Mouse (Mus musculus) erythroblast, embryonic 14.5 days (primary cell): ENCODE results near the gene Slc38a11.

ENCODE experiments used
- GATA1 ChIP-seq: IDR thresholded peaks from 2 replicates; pipeline ENCODE4 v1.6.1; 2012; ENCODE audit warnings: low read length, inconsistent platforms, mixed read lengths
- TAL1 ChIP-seq: IDR thresholded peaks from 3 replicates; pipeline ENCODE4 v1.6.1; 2012; ENCODE audit warnings: low read length, inconsistent platforms, mixed read lengths

DNA sequence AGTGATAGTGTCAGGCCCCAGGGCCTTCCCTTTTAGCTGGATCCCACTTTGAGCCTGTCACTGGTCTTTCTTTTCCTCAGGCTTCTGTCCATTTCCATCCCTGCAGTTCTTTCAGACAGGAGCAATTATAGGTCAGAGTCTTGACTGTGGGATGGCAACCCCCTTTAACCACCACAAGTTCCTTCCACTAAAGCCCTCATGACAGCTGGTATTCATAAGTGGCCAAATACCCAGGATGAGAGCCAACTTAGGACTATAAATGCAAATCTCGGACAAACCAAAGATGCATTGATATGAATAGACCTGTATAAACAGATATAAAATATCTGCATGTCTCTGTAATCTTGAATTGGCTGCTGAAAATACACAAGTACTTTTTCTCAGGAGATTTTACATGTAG is 75.1 kb downstream of the Slc38a11 start:
- no peak for TF ChIP-seq TAL1
- TF ChIP-seq GATA1: no peak
